Mouse (Mus musculus): Measurements from ENCODE around the gene Zfp84.
A peak's percentile ranks its signal among the peaks of the same experiment; 100 is the strongest.
"Not testable (repeated sequence)": the region's sequence is repeated elsewhere in the genome, so short reads cannot be mapped to it uniquely, and the experiment has no call there.

The Zfp84 gene

DNA sequence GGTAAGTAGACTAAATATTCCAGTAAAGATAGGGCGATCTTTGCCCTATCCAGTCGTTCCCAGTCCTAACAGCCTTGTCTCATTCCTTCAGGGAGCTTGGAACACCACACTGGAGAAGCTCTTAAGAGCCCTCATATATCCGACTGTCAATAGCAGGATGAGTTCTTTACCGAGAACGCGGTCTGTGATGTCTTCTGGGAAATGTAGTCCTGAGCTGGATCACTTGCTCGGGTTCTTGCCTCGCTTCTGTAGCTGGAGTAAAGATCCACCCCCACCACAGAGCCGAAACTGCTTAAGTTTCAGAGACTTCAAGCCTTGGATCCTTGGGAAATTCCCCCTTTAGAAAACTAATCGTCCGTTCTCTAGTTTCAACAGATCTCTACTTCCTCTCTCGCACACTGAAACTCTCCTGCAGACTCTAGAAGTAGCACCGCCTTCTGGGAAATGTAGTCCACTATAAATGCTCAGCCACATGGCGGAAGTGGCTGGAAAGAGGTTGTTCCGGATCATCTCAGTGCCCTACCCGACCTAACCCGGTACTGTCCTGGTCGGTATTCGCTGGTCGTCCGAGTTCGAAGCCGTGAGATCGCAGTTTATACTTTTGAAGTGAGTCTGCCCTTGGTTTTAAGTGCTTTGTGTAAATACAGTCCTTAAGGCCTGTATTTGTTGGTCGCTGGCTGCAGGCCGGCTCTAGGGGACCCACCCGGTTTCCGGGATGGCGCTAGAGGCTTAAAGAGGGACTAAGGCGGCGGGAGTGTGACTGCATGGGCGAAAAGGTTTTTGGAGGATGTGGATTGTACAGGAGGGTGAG is at the start of gene Zfp84:
Zfp84 (plus strand) TSS at position 463 of the 811 bp plus-strand sequence.
- peak; percentile 87 for DNase-seq (ENCODE audit: low spot score)

GRCm38 (mm10) chr7:29725461-29726142 is 42.8 kb upstream of the Zfp84 start:
- DNase-seq (ENCODE audit: low spot score): not testable (repeated sequence)

GRCm38 (mm10) chr7:29726860-29727259 is 41.5 kb upstream of the Zfp84 start, which contains the start of gene Catsperg2:
Gene Catsperg2, minus strand, starts transcription at chr7:29727032.
- DNase-seq (ENCODE audit: low spot score): not testable (repeated sequence)

- no peak for DNase-seq (ENCODE audit: low spot score)
Observed at GRCm38 (mm10) chr7:29728055-29728454, 40.3 kb upstream of the Zfp84 start.

DNA sequence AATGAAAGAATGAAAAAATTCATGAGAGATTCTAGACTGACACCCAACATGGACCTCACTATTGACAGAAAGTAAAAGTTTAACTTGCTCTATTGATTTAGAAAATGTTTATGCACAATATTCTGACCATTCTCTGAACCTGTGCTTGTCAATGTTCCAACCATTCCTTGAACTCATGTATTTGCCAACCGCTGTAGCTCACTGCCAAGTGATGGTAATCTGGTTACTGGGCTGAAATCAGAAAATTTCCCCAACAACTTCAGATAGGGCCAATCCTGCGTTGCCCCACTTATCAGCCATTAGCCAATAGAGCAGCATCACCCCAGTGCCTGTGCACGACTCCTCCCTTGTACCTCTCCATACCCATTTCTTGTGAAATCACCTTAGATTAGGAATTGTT is 26.1 kb upstream of the Zfp84 start:
- DNase-seq (ENCODE audit: low spot score): no peak

GRCm38 (mm10) chr7:29760476-29760875 is 7.9 kb upstream of the Zfp84 start:
- no peak for DNase-seq (ENCODE audit: low spot score)

DNA sequence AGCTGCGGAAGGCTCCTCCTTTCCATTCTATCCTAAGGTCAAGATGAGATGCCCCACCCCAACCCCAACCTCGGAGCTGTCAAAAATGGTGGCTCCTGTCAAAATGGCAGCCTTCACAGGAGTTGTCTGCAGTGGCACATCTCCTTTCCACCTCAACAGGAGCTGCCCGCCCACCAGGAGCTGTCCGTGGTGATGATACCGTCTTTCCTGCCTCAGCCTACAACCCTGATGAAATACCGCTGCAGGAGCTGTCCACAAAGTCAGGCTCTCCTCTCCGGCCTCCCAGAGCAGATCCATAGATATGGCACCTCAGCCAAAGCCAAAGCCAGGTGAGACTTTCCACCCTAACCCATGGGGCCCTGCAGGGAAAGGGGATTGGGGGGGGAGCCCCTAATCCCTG is 3.6 kb upstream of the Zfp84 start:
- no peak for DNase-seq (ENCODE audit: low spot score)

GRCm38 (mm10) chr7:29767058-29767686 is 1.2 kb upstream of the Zfp84 start:
- peak; percentile 83 for DNase-seq (ENCODE audit: low spot score)

GRCm38 (mm10) chr7:29768980-29769379 is 628 bp downstream of the Zfp84 start:
- DNase-seq (ENCODE audit: low spot score): no peak

GRCm38 (mm10) chr7:29773503-29773902 is 5.2 kb downstream of the Zfp84 start:
- DNase-seq (ENCODE audit: low spot score): no peak

- no peak for DNase-seq (ENCODE audit: low spot score)
Observed at GRCm38 (mm10) chr7:29774371-29774770, 6.0 kb downstream of the Zfp84 start.

- no peak for DNase-seq (ENCODE audit: low spot score)
Observed at GRCm38 (mm10) chr7:29776568-29776967, 8.2 kb downstream of the Zfp84 start.

DNA sequence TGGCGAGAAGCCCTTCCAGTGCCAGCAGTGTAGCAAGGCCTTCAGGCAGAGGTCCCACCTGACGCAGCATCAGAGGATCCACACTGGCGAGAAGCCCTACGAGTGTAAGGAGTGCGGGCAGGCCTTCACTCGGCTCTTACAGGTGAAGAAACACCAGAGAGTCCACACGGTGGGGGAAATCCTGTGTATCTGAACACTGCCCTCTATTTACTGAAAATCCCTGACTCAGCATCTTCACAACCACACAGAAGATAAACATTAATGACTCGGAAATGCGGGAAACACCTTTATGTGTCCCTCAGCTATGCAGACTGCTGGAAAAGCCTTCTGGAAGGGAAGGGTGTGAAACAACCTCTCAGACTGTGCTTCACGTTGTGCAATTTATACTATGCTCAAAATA is 9.0 kb downstream of the Zfp84 start:
- no peak for DNase-seq (ENCODE audit: low spot score)

DNA sequence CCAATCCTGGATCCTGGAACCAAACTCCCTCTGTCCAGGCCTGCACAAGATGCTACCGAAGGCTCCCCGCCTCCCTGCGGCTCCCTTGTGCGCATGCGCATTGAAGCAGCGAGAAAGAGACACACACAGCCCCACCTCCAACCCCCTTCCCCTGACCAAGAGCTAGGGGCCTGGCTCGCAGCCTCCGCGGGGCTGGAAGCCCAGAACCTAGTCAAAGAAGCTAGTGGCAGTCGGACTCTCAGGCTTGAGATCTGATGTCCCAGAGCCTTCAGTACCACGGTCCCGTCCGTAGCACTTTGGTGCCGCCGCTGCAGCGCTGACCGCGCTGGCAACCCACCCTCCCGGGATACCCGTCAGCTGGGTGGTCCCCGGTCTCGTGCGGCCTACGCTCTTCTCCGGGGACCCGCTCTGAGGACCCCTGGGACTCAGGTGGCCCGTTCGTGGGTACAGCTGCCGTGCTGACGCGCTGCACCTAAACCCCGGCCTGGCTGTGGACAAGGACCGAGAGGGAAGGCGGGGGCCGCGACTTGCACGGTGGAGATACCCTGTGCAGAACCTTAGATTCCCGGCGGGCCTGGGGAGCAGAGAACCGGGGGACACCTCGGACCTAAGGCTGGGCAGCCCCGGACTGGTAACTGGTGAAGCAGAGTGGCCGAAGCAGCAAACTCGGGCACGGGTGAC is 15.7 kb downstream of the Zfp84 start, which contains the start of gene Zfp30:
Zfp30 (plus strand) TSS at position 128 of the 681 bp plus-strand sequence.
- DNase-seq (ENCODE audit: low spot score): peak; percentile 91

- DNase-seq (ENCODE audit: low spot score): no peak
Observed at GRCm38 (mm10) chr7:29785023-29785422, 16.7 kb downstream of the Zfp84 start.

DNA sequence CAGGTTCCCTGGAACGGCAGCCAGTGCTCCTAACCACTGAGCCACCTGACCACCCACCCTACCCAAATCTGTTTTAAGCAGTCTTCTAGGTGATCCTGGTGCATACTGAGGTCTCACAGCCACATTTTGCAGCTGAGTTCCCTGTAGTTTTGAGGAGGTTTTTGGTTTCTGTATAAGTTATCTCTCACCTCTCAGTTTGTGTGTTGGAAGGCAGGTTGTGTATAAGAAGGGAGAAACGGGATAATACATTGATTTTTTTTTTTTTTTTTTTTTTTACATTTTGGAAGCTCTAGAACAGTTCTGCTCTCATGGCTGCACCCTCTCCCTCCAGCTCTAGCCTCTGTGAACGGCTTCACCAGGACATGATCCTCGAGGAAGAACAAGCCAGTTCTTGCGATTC is 17.5 kb downstream of the Zfp84 start:
- no peak for DNase-seq (ENCODE audit: low spot score)

GRCm38 (mm10) chr7:29792906-29793305 is 24.6 kb downstream of the Zfp84 start:
- DNase-seq (ENCODE audit: low spot score): no peak

- DNase-seq (ENCODE audit: low spot score): no peak
Observed at GRCm38 (mm10) chr7:29807046-29807445, 38.7 kb downstream of the Zfp84 start.

- DNase-seq (ENCODE audit: low spot score): no peak
Observed at GRCm38 (mm10) chr7:29812244-29812643, 43.9 kb downstream of the Zfp84 start.

DNA sequence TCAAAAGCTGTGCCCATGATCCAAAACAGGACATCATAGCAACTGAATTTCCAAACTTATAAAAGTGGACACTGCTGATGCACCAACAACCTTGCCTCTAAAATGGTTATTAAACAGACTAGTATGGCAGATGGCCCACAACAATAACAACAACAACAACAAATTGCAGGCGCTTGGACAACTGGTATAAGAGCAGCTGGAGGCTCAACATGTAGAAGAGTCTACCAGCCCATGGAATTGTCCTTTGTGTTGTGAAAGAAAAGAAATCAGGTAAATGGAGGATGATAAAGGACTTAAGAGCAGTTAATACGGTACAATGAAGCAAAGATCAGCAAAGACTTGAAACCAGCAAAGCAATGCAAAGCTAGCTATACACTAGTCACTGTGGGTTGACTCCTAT is 46.0 kb downstream of the Zfp84 start:
- no peak for DNase-seq (ENCODE audit: low spot score)

DNA sequence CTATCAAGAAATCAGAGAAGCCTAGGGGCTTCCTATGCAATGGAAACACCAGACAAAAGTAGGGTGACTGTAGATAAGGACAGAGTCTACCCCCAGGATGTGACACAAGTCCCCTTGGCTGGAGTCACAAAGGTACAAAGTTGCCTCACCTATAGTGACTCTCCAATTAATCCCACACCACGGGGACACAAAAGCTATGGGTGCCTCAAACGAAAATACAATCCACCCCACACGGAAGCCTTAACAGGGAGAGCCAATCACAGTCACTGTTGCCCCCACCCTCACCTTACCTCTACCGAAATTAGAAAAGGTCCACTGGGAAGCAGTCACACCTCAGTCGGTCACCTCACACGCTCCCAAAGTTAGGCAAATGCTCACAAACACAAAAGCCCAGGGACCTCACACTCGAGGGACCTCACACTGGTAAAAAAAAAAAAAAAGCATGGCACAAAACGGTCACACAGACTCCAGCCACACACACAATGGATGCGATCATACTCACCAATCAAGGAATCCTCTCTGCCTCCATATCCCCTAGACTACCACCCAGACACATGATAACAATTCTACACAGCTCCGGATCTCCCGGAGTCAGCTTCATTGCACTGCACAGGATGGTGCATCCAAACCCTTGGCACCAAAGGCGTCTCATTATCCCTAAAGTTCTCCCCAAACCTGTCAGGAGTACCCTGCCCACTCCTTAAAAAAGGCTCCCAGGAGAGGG is 46.9 kb downstream of the Zfp84 start:
- no peak for DNase-seq (ENCODE audit: low spot score)
